Mouse (Mus musculus): ENCODE results near the gene Exph5.

The Exph5 gene

GRCm38 (mm10) chr9:53356219-53357155, 55.0 kb downstream of the Exph5 start:
- peak; percentile 12 for DNase-seq (ENCODE audit: low read depth, low spot score)

DNA sequence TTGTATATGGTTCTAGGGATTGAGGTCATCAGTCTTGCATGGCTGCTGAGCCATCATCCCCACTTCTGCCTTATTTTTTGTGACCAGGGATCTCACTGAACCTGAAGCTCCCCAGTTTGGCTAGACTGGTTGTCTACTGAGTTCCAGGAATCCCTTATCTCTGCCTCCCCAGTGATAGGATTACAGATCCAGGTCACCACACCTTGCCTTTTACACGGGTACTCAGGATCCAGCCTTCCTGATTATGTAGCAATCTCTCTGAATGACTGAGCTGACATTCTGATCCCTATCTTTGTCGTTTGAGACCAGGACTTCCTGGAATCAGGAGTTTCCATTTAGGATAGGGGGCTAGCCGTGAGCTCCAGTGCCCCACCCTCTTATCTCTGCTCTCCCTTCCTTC, 69.9 kb downstream of the Exph5 start:
- no peak for DNase-seq (ENCODE audit: low read depth, low spot score)

DNA sequence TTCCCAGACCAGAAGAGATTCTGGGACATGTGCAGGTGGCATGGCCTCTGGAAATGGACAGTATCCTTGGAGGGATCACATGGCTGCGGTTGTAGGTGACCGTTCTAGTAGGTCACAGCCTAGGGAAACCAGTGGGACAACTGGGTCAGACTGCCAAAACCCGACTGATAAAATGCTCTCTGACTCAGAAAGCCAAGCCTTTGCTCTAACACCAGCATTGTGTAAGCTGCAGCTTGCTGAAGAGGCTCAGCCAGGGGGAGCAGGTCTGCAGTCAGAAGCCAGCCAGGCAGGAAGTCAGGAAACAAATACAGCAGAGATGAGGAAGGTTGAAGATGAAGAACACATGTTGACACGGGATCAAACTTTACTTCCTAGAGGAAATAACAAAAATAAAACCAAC, 74.4 kb downstream of the Exph5 start:
- DNase-seq (ENCODE audit: low read depth, low spot score), result no peak

GRCm38 (mm10) chr9:53376820-53377219, 75.3 kb downstream of the Exph5 start:
- peak; percentile 56 for DNase-seq (ENCODE audit: low read depth, low spot score)

DNA sequence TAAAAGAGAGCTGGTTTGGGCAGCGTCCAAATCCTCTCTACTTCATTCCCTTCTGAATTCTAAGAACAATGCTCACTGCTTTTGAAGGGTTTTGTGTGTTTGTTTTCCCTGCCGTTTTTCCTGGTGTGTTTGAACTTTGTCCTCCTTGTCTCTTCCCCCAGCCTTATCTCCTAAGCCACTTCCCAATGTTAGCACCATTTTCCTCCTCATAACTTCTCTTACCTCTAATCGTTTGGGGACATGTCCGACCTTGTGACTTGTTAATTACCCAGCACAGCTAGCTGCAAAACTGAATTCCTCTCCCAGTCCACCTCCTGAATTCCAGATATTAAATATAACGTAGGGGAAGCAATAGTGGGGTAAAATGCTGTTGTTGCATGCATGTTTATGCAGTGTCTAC, 76.1 kb downstream of the Exph5 start:
- no peak for DNase-seq (ENCODE audit: low read depth, low spot score)

- DNase-seq (ENCODE audit: low read depth, low spot score), result no peak
Observed at GRCm38 (mm10) chr9:53378171-53378570, 76.7 kb downstream of the Exph5 start.

DNA sequence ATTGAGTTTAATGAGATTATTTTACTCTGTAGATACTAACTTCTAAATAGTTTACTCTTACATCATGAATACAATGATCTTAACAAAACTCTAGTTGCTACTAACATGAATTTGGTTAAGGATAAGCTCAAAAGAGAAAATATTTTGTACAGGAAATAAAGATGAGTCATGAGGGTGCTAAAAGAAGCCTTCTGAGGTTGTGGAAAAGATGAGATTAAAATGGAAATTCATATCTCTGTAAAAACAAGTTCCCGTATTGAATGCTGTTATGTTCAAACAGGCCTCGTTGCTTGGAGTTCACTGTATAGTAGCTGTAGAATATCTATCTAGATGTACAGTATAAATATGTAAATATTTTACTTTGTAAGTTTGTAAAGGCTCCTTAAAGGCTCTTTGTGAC, 79.1 kb downstream of the Exph5 start:
- DNase-seq (ENCODE audit: low read depth, low spot score), result no peak

- DNase-seq (ENCODE audit: low read depth, low spot score), result peak; percentile 24
Observed at GRCm38 (mm10) chr9:53381113-53381615, 79.7 kb downstream of the Exph5 start.

DNA sequence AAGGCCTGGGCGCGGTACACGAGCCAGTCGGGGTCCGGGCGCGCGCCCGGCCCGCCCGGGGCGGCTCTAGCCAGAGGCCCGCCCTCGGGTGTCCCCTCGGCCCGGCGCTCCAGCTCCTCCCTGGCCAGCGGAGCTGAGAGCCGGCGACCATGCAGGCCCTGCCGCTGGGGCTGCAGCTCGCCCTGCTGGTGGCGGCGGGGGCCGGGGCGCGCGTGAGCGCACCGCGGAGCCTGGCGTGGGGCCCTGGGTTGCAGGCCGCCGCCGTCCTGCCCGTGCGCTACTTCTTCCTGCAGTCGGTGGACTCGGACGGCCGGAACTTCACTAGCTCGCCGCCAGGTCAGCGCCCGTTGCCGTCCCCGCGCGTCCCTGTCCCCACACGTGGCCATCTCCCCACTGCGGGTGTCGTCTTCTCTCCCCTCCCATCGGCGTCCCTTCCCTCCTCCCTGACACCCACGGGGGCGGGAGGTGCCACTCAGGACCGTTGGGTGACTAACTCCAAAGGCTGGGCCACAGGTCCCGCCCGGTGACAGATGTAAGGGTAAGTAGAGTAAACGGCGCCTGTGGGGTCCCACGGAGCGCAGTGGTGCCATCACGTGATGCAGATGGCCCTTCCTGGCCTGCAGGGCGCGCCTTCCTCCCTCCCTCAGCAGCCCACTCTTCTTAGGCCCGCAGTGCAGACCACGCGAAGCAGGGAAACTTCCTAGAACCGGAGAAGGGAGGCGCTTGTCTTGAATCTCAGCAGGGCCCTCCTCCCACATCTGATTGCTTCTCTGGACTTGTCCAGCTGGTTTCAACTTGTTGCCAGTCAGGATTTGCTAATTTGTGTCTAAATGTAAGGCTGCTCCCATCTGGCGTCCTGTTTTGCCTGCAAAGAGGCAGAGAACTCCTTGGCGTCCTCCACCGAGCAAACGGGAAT, 82.7 kb downstream of the Exph5 start, which contains the start of gene Kdelc2:
Gene Kdelc2, plus strand, starts transcription at position 75 of the 916 bp plus-strand sequence.
- peak; percentile 55 for DNase-seq (ENCODE audit: low read depth, low spot score)

GRCm38 (mm10) chr9:53384873-53385272, 83.4 kb downstream of the Exph5 start:
- no peak for DNase-seq (ENCODE audit: low read depth, low spot score)

- no peak for DNase-seq (ENCODE audit: low read depth, low spot score)
Observed at GRCm38 (mm10) chr9:53387431-53387830, 86.0 kb downstream of the Exph5 start.

DNA sequence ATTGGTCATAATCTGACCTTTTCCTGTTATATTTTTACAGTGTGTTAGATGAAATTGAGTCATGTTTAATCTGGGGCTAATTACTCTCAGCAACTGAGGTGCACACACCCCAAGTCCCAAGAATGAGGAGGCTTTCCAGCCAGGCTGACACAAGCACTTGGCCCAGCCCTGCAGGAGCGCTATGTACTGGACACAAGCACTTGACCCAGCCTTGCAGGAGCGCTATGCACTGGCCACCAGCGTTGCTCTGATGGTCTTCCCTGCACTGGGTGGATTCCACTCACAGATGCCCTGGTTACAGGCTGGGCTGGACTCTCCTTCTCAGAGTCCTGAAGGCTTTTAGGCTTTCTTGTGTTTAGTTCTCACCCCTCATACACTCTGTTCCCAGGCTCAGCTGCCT, 87.6 kb downstream of the Exph5 start:
- DNase-seq (ENCODE audit: low read depth, low spot score), result no peak

GRCm38 (mm10) chr9:53390136-53390535, 88.7 kb downstream of the Exph5 start:
- DNase-seq (ENCODE audit: low read depth, low spot score), result no peak

DNA sequence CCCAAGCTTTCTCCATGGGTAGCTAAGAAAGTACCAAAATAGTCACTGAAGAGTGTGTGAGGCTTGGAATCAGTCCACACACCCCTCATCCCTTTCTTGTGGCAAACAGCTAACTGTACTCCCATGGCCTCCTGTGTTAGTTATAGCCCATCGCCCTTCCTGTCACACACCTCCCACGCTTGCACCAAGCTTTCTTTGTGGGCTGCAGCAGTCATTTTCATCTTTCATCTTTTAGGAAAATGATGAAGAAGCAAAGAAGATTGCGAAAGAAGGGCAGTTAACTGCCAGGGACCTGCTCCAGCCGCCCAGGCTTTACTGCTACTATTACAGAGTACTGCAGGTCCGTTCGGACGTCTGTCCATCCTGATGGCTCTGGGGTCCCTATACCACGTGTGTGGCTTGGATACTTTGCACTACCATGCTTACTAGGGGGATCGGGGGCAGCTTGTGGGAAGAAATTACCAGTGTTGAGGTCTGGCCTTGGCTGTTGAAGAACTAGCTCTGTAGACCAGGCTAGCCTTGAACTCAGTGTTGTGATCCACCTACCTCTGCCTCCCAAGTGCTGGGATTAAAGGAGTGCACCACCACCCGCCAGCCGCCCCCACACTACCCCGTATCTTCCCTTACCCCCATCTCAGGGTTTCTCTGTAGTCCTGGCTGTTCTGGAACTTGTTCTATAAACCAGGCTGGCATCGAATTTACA, 96.4 kb downstream of the Exph5 start:
- no peak for DNase-seq (ENCODE audit: low read depth, low spot score)

- DNase-seq (ENCODE audit: low read depth, low spot score), result peak; percentile 93
Observed at GRCm38 (mm10) chr9:53398388-53398700, 96.9 kb downstream of the Exph5 start.

DNA sequence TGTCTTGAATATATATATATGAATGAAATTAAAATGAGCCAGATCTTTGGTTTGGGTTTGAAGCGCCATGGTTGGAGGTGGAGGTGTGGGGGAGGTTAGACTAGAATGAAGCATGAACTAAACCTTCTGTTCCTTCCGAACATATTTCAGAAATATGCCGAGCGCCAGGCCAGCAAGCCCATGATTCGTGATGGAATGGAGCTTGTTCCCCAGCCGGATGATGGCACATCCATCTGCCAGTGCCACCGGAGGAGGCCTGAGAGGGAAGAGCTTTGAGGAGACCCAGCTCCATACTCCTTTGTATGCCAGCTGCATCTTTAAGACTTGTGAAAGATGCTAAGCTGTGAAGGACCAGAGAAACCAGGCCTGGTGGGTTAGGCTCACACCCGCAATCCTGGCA, 98.1 kb downstream of the Exph5 start:
- no peak for DNase-seq (ENCODE audit: low read depth, low spot score)

DNA sequence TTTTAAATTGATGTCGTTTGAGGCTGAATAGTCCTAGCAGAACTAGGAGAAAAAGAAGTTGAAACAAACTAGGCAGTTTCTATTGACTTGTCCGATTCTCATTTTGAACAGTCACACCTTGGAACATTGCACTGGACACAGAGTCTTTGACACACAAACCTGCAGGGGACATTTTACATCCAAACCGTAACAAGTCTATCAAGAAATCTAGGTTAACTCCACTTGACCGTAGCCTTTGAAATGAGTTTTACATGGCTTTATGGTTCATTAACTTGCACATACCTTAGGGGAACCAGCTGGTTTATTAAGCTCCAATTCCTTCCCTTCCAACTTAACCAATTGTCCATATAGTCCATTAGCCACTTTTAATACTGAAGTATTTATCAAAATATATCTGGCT, 99.2 kb downstream of the Exph5 start:
- no peak for DNase-seq (ENCODE audit: low read depth, low spot score)

DNA sequence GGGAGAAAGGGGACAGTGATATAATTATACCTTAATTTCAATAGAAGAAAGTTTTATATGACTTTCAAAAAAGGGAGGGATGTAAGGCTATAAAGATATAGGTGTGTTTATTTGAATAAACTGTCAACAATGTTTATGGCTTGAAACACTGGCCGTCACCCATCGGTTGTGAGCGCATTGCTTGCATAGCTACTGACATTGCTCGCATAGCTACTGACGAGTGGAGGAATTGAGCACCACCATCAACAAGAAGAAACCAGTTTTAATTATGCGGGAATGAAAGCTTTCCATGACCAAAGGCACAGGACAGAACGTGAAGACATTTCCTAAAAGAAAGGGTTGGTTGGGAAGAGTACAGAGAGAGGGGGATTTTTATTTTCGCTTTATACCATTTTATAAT, 99.7 kb downstream of the Exph5 start:
- no peak for DNase-seq (ENCODE audit: low read depth, low spot score)

DNA sequence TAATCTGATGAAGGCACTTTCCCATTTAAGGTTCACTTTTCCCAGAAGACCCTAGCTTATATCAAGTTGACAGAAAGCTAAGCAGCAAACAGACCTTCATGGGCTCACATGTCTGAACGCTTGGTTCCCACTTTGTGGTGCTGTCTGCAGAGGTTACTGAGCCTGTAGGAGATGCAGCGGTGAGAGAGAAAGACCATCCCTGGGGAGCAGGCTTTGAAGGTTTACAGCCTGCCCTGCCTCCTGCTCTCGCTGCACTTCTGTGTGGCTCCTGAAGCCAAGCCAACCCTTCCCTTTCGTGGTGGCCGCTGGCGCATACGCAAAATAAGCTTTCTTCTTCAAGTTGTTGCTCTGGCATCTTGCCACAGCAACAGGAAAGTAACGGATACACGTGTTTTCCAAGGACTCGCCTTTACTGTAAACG, 100.8 kb downstream of the Exph5 start, which contains the start of gene 4930550C14Rik:
Gene 4930550C14Rik, plus strand, starts transcription at position 35 of the 421 bp plus-strand sequence.
- DNase-seq (ENCODE audit: low read depth, low spot score), result no peak

DNA sequence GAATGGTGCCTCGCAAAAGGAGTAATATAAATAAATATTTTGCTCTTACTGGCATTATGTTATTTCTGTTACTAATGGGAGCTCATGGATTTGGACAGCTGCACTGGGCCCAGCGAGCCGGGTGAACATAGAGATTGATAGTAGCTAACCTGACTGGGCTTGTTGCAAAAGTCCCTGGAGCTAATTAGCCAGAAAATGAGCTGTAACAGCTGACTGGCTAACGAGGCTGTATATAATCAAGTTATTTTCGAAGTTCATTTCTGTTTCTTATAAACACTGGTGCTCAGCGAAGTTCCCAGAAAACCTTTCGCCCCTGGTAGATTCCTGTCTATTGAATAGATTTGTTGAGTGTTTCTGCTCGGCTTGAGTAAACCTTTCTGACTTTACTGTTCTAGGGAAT, 101.5 kb downstream of the Exph5 start:
- no peak for DNase-seq (ENCODE audit: low read depth, low spot score)

- peak; percentile 10 for DNase-seq (ENCODE audit: low read depth, low spot score)
Observed at GRCm38 (mm10) chr9:53404050-53404752, 102.7 kb downstream of the Exph5 start.

Measured in CD4-positive, CD25-positive, alpha-beta regulatory T cell, adult 2 months (primary cell).